Mouse (Mus musculus): ENCODE results near the gene Cd4.

DNA sequence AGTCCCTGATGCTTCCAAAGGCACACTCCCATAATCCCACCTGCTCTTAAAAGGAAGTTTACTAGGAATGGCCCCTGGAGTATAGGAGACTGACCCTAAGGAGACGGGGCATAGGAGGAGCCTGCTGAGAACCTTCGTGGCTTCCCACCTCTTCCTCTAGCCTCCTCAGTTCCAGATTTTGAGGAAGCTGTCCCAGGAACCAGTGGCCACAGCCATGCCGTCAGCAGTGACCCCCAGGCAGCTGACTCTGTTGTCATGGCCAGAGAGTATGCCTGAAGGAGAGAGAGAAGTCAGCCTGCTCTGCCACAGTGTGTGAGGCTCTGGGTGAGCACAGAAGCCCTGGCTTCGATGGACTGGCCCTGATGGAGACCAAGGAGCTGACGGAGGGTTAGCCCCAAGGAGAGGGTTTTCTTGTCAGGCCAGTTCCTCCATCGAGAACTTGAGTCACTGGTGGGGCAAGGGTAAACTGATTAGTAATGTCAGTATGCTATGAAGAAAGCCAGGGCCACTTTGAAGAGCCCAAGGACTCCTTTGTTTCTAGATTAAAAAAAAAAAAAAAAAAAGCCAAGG lies 53.4 kb downstream of the Cd4 start:
- no peak for TF ChIP-seq CTCF (IDR thresholded peaks at IDR 0.05; ENCODE audit: borderline replicate concordance, extremely low read depth, insufficient read depth, insufficient read length)
- no peak for TF ChIP-seq POLR2A (IDR thresholded peaks at IDR 0.05; ENCODE audit: borderline replicate concordance, extremely low read depth, insufficient read depth, insufficient read length, poor library complexity, severe bottlenecking)

Measured in brain, embryonic 14.5 days (tissue).